Mouse (Mus musculus) thymus, postnatal 36 days (tissue): ENCODE data around the gene Akap7.
A peak's percentile ranks its signal among the peaks of the same experiment; 100 is the strongest.

Source experiments
- DNase-seq, 2 experiments: peaks; one replicate each; pipeline ENCODE4 v3.0.0; 2022; ENCODE audit warnings: mixed read lengths in 2 of 2

Gene Akap7

DNA sequence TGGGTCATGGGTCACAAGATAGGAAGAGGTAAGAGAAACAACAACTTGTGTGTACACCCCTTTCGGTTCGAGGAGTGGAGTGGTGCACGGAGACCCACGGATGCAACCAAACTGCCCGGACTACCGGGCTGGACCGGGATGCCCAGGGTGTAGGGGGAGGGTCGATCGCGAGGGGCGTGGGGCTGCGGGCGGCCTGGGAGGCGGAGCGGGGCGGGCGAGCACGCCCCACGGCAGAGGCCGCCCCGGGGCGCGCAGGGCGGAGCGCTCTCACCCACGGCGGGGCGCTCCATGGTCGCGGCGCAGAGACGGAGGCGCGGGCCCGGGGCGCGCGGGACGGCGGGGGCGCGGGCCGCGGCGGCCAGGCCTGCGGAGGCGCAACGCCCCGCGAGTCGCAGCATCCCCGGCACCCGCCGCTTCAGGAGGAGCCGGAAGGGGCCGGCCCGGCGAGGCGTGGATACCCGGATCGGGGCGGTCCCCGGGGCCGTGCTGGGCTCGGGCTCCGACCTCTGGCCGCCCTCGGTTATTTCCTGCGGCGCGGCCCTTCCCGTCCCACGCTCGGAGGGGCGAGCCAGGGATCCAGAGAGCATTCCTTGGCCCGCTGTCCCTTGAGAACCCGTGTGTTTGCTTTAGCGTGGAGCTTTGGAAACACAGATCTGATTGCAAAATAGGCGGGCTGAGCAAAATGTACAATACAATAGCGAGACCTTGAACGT is 10.9 kb downstream of the Akap7 start:
- peak; percentile 69 to 72 for DNase-seq

DNA sequence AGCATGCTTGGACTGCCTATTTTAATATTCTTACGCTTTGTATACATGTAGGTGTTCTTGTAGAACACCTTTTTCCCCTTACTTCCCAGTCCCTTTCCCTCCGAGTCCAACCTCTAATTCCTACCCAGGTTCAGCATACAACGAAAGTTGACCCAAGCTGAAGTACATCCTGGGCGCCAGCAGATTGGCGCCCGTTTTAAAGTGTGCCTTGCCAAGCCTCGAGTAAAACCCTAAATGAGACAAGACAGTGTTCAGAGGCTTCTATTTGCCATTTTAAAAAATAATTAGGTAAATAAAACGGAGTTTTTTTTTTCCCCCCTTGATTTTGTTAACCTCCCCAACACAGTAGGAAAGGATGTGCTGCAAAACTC is 11.4 kb downstream of the Akap7 start:
- no peak for DNase-seq

DNA sequence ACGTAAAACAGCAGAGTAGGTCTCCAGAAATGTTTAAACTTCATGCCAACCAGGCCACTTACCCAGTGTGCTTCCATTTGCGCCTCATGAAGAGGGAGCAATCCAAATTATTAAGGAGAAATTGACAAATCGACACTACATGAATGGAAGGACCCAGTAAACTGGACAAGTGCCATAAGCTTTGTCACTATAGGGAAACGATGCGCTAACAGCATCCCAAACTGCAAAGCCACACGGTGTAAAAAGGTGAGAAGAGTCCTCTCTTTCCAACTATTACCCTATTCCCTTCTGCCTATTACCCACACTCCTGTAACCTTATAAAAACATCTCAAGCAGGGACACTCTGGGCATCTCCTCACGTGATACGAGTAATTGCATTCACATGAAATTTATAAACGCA is 11.8 kb downstream of the Akap7 start:
- DNase-seq: no peak

DNA sequence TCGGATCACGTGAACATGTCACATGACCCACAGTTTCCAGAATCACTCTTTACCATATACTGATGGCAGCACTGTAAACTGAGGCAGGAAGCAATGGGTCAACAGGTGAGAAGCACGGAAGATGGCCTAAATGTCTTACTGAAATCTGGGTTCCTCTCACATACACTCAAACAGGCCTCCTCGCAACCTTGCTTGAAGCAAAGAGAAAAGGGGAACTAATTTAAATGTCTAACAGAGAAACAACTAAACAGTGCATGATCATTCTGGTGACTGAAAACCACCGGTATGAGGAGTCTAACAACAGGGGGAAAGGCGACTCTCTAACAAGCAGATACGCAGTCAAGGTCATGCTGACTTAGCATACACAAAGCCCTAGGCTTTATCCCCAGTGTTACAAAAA is 12.7 kb downstream of the Akap7 start:
- no peak for DNase-seq

DNA sequence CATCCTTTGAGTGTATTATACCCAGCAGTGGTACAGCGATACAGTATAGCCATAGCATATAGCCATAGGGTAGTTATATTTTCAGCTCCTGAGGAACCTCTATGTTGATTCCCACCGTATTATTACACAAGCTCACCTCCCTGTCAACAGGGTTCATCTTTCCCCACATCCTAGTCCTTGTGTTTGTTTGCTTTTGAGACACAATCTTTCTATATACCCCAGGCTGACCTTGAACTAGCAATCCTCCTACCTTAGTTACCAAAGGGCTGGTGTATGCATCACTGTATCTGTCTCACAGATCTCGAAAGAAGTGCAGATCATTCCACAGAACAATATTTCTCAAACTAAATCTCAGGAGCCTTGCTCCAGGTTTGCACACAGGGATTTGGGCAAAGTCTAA is 13.9 kb downstream of the Akap7 start:
- no peak for DNase-seq

DNA sequence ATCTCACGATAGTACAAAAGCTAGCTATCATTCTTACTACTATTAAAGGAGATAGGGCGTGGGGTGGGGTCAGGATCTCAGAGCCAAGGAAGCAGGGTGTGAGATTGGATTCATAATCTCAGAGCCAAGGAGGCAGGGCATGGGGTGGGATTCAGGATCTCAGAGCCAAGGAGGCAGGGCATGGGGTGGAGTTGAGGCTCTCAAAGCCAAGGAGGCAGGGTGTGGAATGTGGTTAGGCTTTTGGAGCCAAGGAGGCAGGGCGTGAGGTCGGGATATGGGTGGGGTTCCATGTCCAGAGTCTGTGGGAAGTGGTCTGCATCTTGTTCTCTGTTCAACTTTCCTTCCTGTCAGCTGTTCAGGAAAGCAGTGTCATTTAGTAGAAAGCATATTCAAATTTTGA is 16.6 kb downstream of the Akap7 start:
- DNase-seq: no peak

DNA sequence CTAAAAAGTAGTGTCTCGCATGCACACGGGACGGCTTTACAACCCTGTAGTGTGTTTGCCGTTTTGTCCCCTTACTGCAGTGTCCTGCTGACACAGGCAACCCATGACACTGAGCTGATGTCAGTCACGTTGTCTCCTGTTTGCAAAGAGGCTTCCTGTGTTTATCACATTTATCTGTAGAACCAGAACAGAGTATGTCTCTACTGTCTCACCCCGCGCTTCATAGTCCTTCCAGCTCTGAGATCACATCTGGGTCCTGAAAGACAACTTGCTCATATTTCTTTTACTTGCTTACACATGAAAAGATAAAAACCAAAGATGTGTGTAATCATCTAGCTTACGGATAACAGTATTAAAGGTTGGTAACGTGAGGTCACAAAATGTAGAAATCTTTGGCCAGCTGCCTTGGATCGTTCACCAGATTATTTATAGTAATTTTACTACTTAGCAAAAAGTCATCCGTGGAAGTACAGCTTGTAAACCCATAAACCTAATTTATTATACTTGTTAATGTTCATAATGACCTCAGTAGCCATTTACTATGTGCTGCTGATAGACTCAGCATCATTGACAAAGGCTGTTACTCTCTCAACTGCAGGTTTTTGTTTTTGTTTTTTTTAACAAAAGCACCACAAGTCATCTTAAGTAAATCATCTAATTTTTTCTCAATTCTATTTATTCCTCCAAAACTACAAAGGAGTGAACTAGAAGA is 22.4 kb downstream of the Akap7 start:
- no peak for DNase-seq

DNA sequence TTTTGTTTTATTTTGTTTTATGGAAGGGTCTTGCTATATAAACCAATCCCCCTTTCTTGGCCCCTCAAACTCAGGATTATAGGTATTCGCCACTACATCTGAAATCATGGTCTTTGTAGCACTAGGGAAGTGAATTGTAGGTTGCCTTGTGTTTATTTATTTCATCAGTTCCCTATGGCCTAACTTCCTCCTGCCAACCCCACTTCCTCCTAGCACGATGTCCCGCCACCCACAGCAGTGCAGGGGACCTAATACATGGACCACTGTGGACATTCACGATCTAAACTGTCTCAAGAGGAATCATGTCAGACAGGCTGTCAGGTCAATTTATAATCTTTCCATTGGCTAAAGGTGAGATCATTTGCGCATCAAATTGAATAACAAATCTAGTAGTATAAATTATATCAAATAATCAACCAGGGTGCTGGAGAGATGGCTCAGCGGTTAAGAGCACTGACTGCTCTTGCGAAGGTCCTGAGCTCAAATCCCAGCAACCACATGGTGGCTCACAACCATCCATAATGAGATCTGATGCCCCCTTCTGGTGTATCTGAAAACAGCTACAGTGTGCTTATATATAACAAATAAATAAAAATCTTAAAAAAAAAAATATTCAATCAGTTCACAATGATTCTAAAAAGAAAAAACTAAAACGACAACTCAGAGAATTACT is 23.1 kb downstream of the Akap7 start:
- no peak for DNase-seq

DNA sequence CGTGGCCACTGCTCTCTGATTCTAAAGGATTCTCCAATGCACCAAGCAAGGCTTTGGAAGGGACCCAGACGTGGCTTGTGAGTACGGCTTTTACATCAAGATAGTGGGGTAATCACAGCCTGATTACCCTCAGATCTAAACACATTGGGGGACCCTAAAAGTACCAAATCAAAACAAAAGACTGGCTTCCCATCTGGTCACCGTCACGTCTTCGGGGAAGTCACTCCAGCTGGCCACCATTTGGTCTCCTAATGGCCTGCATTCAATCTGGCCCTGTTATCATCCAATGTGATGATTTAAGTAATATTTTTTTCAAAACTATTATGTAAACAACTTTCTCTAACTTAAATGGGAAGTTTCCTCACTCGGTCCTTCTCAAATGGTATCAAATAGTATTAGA is 24.3 kb downstream of the Akap7 start:
- no peak for DNase-seq

DNA sequence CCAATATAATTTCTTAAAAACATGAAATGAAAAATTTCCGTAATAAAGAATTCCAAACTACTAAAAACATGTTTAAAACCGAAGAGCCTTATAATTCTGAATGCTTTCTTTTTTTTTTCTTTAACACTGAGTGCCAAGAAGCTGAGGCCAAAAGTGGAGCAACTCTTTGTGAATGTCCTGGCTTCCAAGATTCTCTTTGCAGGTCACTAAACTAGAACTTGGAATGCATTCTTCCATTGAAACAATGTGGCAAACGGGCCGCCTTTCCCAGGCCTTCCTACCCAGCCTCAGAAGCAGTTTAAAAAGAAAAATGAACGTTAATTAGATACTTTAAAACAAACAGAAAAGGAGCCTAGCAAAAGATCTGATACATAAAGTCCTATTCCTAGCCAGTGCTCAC is 27.5 kb downstream of the Akap7 start:
- DNase-seq: no peak

DNA sequence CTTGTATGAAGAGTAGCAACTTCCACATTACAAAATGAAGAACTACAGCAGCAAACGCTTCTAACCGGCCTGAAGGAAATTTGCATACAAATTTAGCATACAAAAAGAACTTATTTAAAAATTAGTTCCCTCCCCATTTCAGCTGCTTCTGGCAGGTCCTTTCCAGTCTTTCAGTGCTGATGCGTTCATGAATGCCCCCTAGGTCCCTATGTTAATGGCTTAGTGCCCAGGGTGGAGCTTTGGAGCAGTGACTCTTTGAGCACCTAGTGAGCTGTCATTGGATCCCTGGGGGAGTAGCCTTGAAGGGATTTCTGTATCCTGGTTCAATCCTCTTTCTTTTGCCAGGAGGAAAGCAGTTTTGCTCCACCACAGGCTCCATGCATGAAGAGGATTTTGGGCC is 28.3 kb downstream of the Akap7 start:
- no peak for DNase-seq

DNA sequence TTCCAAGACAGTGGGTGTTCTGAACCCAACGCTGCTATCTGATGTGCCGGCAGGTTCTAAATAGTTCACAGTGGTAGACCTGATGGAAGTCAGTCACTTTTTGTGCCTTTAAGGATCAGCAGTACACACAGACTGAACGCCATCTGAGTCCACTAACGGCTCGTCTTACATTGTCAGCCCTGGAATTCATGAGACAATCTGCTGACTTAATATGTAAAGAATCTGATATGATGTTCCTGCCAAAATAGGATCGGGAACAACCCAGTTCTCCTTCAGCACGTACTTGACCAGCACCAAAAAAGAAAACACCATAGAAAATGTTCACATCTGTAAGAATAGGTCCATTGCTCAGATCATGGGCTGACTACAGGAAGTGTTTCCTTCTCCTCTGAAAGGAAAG is 32.2 kb downstream of the Akap7 start:
- no peak for DNase-seq

DNA sequence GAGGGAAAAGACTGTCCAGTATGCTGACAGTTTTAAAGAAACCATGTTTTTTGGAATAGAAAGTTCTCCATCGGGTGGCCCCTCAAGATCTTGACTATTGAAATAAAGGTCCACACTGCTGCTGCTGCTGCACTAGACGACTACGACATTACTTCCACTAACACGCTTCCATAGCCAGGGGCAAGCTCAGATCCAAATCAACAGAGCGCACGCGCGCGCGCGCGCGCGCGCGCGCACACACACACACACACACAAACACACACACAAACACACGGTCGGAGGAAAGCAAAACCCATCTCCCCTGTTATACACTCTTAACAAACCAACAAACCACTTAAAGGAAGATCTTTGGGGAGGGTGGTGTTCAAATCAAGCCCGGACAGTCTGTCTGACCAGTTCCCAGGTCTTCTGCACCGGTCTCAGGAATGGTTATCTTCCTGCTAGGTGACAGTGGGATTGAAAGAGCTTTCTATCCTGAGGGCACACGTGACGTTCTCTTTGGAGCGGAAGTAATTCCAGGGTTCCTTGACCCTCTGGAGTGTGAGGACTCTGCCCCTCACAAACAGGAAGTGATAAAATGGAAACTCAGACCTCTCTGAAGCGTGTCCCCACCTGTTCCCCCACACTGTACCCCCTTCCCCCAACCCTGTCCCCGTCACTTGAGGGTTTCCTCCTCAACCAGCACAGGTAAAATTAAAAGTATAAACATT is 32.9 kb downstream of the Akap7 start:
- no peak for DNase-seq

DNA sequence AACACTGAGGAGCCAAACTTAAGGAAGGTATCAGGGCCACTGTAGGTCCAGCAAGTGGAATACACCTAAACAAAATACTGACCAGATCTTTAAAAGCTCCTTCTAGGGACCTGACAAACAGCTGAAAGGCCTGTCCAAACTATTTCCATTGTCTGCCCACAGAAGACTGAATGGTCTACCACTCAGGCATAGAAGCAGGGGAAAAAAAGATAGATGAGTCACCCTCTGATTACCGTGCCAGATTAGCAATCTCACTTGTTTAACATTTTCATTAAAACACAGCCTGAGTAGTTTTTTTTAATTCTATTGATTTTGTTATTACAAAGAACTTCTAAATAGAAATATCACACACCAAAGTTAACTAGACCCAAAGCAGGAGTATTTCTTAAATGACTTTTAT is 33.9 kb downstream of the Akap7 start:
- no peak for DNase-seq

DNA sequence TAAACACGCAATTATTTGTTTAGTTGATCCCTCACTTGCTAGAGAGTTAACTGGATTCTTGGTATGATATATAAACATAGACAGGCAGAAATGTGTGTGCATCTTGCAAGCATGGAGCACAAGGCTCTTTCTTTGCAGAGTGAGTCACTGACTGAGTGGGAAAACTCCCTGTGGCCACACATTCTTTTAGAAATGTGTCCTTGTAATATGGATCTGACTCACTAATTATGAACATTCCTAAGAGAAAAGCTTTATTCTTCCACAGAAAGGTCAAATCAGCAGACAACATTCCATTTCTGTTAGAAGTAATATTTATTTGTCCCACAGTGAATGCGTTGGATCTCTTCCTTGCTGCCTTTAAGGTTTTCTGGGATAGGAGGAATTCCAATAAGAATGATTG is 35.9 kb downstream of the Akap7 start:
- no peak for DNase-seq

DNA sequence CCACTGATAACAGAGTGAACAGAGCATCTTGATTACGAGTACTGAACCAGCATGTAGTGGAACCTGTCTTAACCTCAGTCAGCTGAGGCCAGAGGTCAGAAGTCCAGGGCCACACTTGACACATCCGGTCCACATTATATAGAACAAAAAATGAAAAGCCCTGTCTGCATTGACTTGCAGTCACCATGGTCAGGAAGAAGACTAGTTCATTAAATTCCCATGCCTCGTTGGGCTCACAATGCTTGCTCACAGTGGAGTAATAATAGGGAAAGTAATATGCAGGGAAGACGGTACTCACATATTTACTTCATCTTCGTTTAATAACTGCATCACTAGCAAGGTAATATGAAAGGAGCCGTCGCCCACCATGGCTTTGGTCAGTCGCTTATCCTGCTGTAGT is 36.5 kb downstream of the Akap7 start:
- DNase-seq: no peak

DNA sequence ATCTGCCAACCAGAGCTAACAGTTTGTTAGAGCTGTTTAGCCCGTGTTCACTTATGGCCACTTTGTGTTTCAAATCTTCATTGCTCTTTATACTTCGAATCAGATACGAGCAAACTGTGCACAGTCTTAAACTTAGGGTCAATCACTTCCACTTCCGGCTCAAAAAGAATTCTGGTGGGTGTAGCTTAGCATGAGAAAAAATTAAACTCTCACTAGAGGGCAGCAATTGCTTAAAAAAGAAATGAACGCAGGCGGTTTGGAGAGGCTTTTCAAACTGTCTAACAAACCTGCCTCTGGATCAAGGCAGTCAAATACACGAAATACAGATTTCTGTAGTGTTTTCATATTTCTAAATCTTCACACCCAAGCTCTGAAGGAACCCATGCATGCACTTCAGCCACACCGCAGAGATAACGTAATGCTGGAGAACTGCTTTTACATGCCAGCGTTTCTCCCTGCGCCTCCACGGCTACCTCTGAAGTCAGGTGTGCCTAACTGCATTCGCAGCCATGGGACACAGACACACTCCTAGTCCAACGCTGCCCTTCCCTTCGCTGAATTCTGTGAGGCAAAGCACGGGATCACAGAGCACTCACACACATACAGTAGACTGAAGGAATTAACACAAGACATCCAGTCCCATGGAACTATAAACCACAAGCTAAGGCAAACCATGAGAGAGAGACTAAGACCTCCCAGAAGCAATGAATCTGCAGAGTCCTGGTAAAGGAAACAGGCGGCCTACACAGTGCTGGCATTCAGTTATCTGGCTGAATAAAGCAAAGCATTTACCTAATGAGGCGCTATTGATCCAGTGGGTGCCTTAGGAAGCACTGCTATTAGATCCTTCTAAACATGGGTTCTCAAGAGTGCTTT is 39.0 kb downstream of the Akap7 start:
- no peak for DNase-seq

DNA sequence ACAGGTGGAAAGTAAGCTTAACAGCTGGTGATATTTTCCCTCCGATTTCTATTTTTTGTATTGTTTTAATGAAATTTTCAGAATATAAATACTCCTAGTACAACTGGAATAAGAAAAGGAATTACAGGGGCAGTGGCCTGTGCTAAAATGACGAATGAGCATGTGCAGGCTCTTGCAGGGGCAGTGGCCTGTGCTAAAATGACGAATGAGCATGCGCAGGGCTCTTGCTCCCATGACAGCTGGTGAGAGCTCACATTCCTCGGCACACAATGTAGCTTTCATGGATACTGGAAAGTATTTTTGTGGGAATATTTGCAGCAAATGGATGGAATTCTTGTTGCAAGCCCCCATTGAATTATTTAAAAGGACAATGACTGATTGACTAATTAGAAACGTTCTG is 46.5 kb downstream of the Akap7 start:
- no peak for DNase-seq

DNA sequence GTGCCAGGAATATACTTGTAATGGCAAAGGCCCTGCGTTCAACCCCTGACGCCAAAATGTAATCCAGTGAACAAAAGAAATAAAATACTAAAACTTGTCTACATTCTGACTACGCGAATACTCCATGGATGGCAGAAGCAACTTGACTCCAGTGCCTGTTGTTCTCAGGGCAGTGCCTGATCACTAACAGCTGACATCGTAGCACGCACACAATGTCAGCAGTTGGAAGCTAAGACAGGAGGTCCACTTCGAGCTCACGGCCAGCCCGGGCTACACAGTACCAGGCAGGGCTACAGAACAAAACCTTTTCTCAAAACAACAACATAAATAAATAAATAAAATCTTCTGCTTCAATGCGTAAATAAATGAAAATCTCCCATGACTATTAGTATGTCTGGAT is 46.9 kb downstream of the Akap7 start:
- DNase-seq: no peak

DNA sequence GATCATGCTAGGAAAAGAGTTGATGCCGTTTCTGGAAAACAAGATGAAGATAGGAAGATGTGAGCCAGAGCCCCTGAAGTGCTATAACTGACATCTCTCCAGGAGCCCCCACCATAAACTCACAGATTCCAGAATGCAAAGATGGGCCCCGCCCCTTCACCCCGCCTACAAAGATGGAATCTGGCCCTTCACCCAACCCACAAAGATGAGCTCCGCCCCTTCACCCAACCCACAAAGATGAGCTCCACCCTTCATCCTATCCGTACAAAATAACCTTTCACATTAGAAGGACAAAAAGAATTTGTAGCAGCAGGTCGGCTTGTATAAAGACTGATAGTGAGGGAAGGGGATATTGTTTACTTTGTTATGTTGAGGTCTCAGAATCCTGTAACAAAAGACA is 49.5 kb downstream of the Akap7 start:
- no peak for DNase-seq

DNA sequence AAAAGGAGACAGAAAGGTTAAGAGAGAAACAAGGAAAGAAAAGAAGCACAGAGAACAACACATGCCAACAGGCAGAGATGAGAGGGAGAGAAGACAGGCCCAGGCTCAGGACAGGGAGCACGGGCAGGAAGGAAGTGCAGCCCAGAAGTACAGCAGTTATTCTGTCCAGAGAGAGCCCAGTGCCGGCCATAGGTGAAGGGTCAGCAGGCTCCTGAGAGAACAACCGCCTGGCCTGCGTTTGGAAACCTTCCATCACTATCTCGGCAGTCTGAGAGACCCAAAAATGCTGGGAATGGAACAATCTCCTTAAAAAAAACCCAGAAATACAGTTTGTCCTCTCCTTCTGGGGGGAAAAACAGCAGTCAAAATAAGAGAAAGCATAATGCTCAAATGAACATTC is 50.2 kb downstream of the Akap7 start:
- DNase-seq: no peak

DNA sequence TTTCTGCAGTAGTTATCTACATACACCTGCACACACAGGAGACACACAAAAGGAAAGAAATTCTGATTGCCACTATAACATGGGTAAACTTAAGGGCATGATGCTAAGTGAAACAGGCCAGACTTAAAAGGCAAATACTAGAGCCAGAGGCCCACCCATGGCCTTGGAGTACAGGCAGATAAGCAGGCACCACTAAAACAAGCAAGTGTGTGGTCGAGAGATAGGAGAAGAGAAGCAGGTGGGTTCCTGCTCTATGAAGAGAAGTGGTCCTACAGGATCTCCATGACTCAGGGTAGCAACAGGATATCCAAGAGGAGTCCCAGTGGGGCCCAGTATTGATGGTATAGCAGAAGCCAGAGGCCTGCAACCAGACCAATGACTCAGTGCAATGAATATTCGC is 54.2 kb downstream of the Akap7 start:
- no peak for DNase-seq

DNA sequence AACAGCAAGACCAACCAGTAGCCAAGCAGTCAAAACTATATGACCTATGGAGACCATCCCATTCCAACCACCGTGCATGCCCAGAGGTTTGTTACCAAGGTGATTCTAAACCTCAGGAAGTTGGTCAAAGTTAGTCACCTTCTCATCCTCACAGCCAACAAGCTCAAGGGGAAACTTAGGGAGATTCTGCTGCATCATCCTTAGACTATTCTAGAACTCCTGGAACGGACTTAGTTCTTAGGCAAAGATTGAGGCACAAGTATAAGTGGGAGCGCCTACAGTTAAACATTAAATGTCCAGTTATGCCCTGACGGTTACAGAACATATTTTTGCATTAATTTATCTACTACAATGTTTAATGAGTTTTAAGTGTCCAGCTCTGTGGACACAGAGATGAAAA is 54.7 kb downstream of the Akap7 start:
- no peak for DNase-seq
